Mouse (Mus musculus) kidney, postnatal 0 days (tissue): ENCODE data around the gene Rgs12. TPM values are rescaled to one million over a fixed set of nuclear protein-coding genes. Genes with fewer than 3 reads are reported as not detected.

Experiments used
- ATAC-seq: fragments of 200-750 bp; cut with Nextera tagmentation; replicated peaks from 2 replicates; pipeline ENCODE4 v1.8.0; 2017; ENCODE audit warnings: low read depth, moderate number of reproducible peaks, moderate TSS enrichment, moderate library complexity; ENCODE audit not compliant: low FRiP score
- DNase-seq: peaks from one replicate; pipeline ENCODE4 v3.0.0-alpha.2; 2016; ENCODE audit warnings: low spot score
- H3K27ac ChIP-seq: fragments of 300-500 bp; sonication (generic); 2 replicates; pipeline ENCODE4 v1.5.1; 2014; ENCODE audit warnings: mild to moderate bottlenecking
- H3K27me3 ChIP-seq: fragments of 300-500 bp; sonication (generic); 2 replicates; pipeline ENCODE4 v1.6.1; 2014; ENCODE audit warnings: low read length, mixed read lengths; ENCODE audit not compliant: insufficient read depth
- H3K36me3 ChIP-seq: fragments of 300-500 bp; sonication (generic); 2 replicates; pipeline ENCODE4 v1.6.1; 2014; ENCODE audit warnings: low read length, mixed read lengths; ENCODE audit not compliant: insufficient read depth
- H3K4me1 ChIP-seq: fragments of 300-500 bp; sonication (generic); replicated peaks from 2 replicates; pipeline ENCODE4 v1.6.1; 2014; ENCODE audit warnings: antibody characterized with exemption, low read length, mixed read lengths; ENCODE audit not compliant: insufficient read depth
- H3K4me2 ChIP-seq: fragments of 300-500 bp; sonication (generic); 2 replicates; pipeline ENCODE4 v1.6.1; 2014; ENCODE audit warnings: mild to moderate bottlenecking, low read length, moderate library complexity, mixed read lengths
- H3K4me3 ChIP-seq: fragments of 300-500 bp; sonication (generic); replicated peaks from 2 replicates; pipeline ENCODE4 v1.5.1; 2014; ENCODE audit warnings: low read depth, low read length
- H3K9ac ChIP-seq: fragments of 300-500 bp; sonication (generic); 2 replicates; pipeline ENCODE4 v1.6.1; 2014; ENCODE audit warnings: low read depth, low read length
- H3K9me3 ChIP-seq: fragments of 300-500 bp; sonication (generic); replicated peaks from 2 replicates; pipeline ENCODE4 v1.6.1; 2016; ENCODE audit warnings: low read length, inconsistent platforms, mixed read lengths
- CTCF ChIP-seq: IDR thresholded peaks from 2 replicates; pipeline ENCODE4 v1.5.1; 2016; ENCODE audit warnings: antibody characterized with exemption, low read depth, mild to moderate bottlenecking, moderate library complexity
- WGBS: fragments of 180-500 bp; shearing (Covaris S2); extraction: QIAGEN DNeasy Blood & Tissue Kit; methylation state at CpG from one replicate; pipeline ENCODE4 v1.1.7; 2014; 5-methylcytosine and 5-hydroxymethylcytosine counted together
- polyA plus RNA-seq: library from polyadenylated mRNA; unstranded; fragments of >200 nt; fragmentation: Nextera tagmentation; extraction: Ambion mirVana; gene quantifications from 2 replicates; pipeline ENCODE4 v1.2.1, GENCODE M21; 2015

Rgs12 gene
- polyA plus RNA-seq, 1 experiment from 2014 or later, result 17.5 TPM

DNA sequence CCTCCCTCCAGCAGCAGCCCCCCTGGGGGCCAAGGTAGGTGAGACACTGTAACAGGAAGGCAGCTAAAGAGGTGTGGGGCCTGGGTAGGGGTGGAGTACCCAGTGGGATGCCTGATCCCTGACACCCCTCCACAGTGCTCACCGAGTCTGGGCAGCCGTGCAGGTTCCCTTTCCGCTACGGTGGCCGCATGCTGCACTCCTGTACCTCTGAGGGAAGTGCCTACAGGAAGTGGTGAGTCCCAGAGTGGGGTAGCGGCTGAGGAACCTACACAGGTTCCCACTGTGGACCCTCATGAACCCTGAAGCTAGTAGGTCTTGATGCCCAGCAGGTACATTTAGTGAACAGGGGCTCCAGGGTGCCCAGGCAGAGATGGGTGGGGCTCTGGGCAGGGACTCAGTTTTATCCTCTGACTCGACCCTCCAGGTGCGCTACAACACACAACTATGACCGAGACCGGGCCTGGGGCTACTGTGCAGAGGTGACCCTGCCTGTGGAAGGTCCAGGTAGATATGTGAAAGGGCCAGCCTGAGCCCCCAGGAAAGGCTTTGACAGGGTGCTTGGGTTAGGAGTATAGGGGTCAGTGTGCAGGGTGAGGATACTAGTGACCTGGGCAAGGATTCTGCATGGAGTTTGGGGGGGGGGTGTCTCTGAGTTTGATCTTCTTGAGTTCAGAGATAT, 93.3 kb downstream of the Rgs12 start:
- Histone ChIP-seq H3K4me1 (peaks cover 5% of the 10 kb centered on the region; the same call in 1 of the 2 replicates), H3K9me3 (no peaks in the 10 kb centered on the region), H3K27ac (no peak overlapping the region), H3K4me2 (no peak overlapping the region), H3K36me3 (no peaks in the 10 kb centered on the region), H3K4me3 (no peak overlapping the region), H3K27me3 (no peaks in the 10 kb centered on the region), H3K9ac (no peak overlapping the region)
- ATAC-seq (peak; percentile 8; the same call in 1 of the 2 replicates), DNase-seq (no peak)
- no peak for TF ChIP-seq CTCF
- WGBS, result 48% methylated on average over 10 of the region's 10 CpGs

DNA sequence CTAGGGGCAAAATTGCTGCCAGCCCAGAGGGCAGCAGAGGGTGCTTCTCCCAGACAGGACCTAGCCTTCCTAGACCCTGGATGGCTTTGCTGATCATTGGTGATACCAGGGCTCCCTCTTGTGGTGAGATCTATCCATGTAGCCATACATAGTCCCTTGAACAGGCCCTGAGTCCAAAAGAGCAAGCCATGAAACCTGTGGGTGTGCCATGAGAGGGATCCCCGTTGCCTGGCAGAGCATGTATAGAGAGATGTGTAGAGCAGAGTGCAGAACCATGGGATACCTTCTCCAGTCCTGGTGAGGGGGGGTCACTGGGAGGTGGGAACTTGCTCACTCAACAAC, 93.8 kb downstream of the Rgs12 start:
- WGBS, result 12% methylated on average over 1 of the region's 1 CpGs
- Histone ChIP-seq H3K9ac (no peak overlapping the region), H3K4me1 (peaks cover 5% of the 10 kb centered on the region; the same call in 1 of the 2 replicates), H3K36me3 (no peaks in the 10 kb centered on the region), H3K4me2 (no peak overlapping the region), H3K4me3 (no peak overlapping the region), H3K27me3 (no peaks in the 10 kb centered on the region), H3K9me3 (no peaks in the 10 kb centered on the region), H3K27ac (no peak overlapping the region)
- DNase-seq (peak; percentile 93), ATAC-seq (peak; percentile 74)
- TF ChIP-seq CTCF, result peak; percentile 92

DNA sequence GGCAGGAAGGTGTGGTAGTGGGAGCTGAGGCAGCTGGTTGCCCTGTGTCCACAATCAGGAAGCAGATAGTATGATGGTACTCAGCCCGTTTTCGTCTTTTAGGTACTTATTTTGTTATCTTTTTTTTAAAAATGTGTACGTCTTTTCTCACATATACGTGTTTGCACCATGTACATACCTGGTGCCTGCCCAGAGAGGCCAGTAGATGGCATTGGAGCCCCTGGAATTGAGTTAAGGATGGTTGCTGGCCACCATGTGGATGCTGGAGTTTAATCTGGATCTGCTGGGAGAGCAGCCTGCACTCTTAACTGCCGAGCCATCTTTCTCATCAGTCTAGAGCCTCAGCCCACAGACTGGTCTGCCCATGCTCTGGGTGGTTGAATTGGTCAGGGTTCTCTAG, 101.3 kb downstream of the Rgs12 start:
- peak; percentile 48 for TF ChIP-seq CTCF
- WGBS, result 77% methylated on average over 5 of the region's 5 CpGs
- no peak for ATAC-seq
- Histone ChIP-seq H3K27ac (no peak overlapping the region), H3K36me3 (no peaks in the 10 kb centered on the region), H3K4me2 (no peak overlapping the region), H3K9ac (no peak overlapping the region), H3K27me3 (no peaks in the 10 kb centered on the region), H3K4me3 (no peak overlapping the region), H3K4me1 (no peaks in the 10 kb centered on the region), H3K9me3 (no peaks in the 10 kb centered on the region)
- no peak for DNase-seq

DNA sequence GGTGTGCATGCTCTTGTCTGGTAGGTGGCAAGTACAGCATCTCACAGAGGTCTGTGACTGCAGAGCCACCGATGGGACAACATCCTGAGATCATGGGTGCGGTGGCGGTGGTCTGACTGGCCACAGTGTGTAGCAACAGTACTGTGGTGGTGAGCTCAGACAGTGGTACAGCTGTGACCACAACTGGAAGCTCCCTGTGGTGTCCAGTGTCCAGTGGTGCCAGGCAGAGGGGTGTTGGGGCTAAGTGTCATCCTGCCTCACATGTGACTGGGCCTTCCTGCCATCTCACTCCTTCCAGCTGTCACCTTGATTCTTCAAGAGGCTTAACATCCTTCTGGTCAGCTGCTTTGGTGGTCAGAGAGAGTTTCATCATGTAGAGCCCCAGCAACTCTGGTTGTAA, 105.4 kb downstream of the Rgs12 start:
- TF ChIP-seq CTCF, result no peak
- no peak overlapping the region for H3K4me2 ChIP-seq
- 96% methylated on average over 3 of the region's 3 CpGs for WGBS
- no peak overlapping the region for H3K27ac ChIP-seq
- DNase-seq (no peak), ATAC-seq (no peak)
- H3K9ac ChIP-seq, result no peak overlapping the region
- no peaks in the 10 kb centered on the region for H3K27me3 ChIP-seq
- H3K4me3 ChIP-seq, result no peak overlapping the region
- 0 out of 2 replicates have a peak, but pooled peaks cover 8% of the 10 kb centered on the region for H3K4me1 ChIP-seq
- H3K36me3 ChIP-seq, result no peaks in the 10 kb centered on the region
- H3K9me3 ChIP-seq, result no peaks in the 10 kb centered on the region

DNA sequence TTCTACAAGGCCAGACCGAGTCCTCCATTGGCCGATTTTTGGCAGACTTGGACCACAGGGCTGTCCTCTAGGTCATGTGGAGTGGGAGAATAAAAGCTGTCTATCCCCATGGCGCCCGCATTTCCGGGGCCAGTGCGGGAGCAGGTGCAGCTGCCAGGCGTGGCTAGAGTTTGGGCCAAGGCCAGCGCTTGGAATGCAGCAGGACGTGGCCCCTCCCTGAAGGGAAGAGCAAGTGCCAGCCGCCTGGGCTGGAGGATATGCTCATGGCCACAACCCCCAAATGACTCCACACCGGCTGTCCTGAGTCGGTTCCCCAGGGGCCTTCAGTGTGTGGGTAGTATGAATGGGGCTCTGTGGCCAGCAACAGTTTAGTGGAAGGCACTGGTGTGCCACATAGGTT, 105.8 kb downstream of the Rgs12 start:
- no peak overlapping the region for H3K4me3 ChIP-seq

DNA sequence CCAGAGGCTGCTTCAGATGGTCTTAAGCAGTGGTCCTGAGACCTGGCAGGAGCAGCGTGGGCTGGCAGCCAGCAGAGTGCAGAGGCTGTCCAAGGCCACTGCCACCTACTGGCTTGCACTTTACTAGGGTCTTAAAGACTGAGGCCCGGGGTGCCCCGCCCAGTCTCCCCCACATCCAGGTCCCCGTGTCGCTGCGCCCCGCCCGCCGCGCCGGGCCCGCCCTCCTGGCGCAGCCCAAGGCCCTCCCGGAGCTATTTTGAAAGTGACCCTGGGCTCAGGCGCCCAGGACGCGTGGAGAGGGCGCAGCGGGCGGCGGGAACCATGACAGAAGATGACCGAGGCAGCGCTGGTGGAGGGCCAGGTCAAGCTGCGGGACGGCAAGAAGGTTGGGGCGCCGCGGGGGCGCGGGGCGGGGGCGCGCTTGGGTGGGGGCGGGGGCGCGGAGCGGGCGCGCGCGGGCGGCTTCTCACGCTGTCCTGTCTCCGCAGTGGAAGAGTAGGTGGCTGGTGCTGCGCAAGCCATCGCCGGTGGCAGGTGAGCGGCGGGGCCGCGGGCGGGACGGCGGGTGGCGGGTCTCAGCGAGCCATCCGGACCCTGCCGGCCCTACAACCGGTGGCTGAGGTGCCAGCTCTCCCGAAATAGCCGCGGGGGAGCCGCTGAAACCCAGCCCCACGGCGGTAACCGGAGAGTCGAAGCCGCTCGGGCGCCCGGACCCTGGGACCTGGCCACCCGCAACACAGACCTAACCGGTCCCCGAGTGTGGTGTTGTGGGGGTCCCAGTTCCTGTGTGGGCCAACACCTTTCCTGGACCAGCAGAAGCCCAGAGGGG, 107.6 kb downstream of the Rgs12 start, which contains the start of gene Dok7:
Dok7 (plus strand) TSS at position 163 of the 829 bp plus-strand sequence.
- no peak within 1 kb of the TSS for H3K27ac ChIP-seq
- H3K4me2 ChIP-seq, result peak within 1 kb of the TSS; percentile 99
- peak within 1 kb of the TSS; percentile 62 for H3K4me3 ChIP-seq
- H3K9me3 ChIP-seq, result no peaks in the 10 kb centered on the region
- DNase-seq (peak; percentile 62), ATAC-seq (peak; percentile 55)
- TF ChIP-seq CTCF, result peak; percentile 40; the same call in 1 of the 2 replicates
- H3K36me3 ChIP-seq, result no peaks in the 10 kb centered on the region
- no peaks in the 10 kb centered on the region for H3K27me3 ChIP-seq
- peak within 1 kb of the TSS; percentile 58 for H3K9ac ChIP-seq
- 0 out of 2 replicates have a peak, but pooled peaks cover 8% of the 10 kb centered on the region for H3K4me1 ChIP-seq
- under 1% methylated on average over 63 of the region's 74 CpGs for WGBS

More for the DNA sequence above, 105.8 kb downstream of the Rgs12 start:
- Histone ChIP-seq H3K9ac (no peak overlapping the region), H3K4me2 (no peak overlapping the region), H3K27ac (no peak overlapping the region), H3K4me1 (0 out of 2 replicates have a peak, but pooled peaks cover 8% of the 10 kb centered on the region), H3K36me3 (no peaks in the 10 kb centered on the region), H3K9me3 (no peaks in the 10 kb centered on the region), H3K27me3 (no peaks in the 10 kb centered on the region)
- no peak for DNase-seq
- WGBS, result 73% methylated on average over 12 of the region's 12 CpGs
- no peak for TF ChIP-seq CTCF
- ATAC-seq, result no peak
